Mouse (Mus musculus): ENCODE data around the gene Sorcs3.

The Sorcs3 gene

GRCm38 (mm10) chr19:48205929-48206814, at the start of gene Sorcs3:
Gene Sorcs3 (plus strand): TSS chr19:48206025.
- peak; percentile 68 for DNase-seq (ENCODE audit: low spot score)

GRCm38 (mm10) chr19:48165341-48165740, 40.5 kb upstream of the Sorcs3 start:
- DNase-seq (ENCODE audit: low spot score) = no peak

- no peak for DNase-seq (ENCODE audit: low spot score)
Measured at GRCm38 (mm10) chr19:48167110-48167509, 38.7 kb upstream of the Sorcs3 start.

- DNase-seq (ENCODE audit: low spot score) = peak; percentile 55
Measured at GRCm38 (mm10) chr19:48168284-48168683, 37.5 kb upstream of the Sorcs3 start.

- DNase-seq (ENCODE audit: low spot score) = peak; percentile 7
Measured at GRCm38 (mm10) chr19:48174717-48175116, 31.1 kb upstream of the Sorcs3 start.

GRCm38 (mm10) chr19:48203928-48204470, 1.8 kb upstream of the Sorcs3 start:
- peak; percentile 83 for DNase-seq (ENCODE audit: low spot score)

- DNase-seq (ENCODE audit: low spot score) = no peak
Measured at GRCm38 (mm10) chr19:48204476-48204875, 1.3 kb upstream of the Sorcs3 start.

GRCm38 (mm10) chr19:48204892-48205761, 698 bp upstream of the Sorcs3 start:
- DNase-seq (ENCODE audit: low spot score) = peak; percentile 59

GRCm38 (mm10) chr19:48206861-48207730, 1.3 kb downstream of the Sorcs3 start:
- DNase-seq (ENCODE audit: low spot score) = peak; percentile 34

- peak; percentile 69 for DNase-seq (ENCODE audit: low spot score)
Measured at GRCm38 (mm10) chr19:48207731-48208370, 2.0 kb downstream of the Sorcs3 start.

GRCm38 (mm10) chr19:48215379-48215778, 9.6 kb downstream of the Sorcs3 start:
- DNase-seq (ENCODE audit: low spot score) = no peak

- DNase-seq (ENCODE audit: low spot score) = no peak
Measured at GRCm38 (mm10) chr19:48237786-48238372, 32.1 kb downstream of the Sorcs3 start.

GRCm38 (mm10) chr19:48238391-48238790, 32.6 kb downstream of the Sorcs3 start:
- no peak for DNase-seq (ENCODE audit: low spot score)

GRCm38 (mm10) chr19:48240960-48241359, 35.1 kb downstream of the Sorcs3 start:
- DNase-seq (ENCODE audit: low spot score) = peak; percentile 69

- DNase-seq (ENCODE audit: low spot score) = no peak
Measured at GRCm38 (mm10) chr19:48244036-48244435, 38.2 kb downstream of the Sorcs3 start.

- peak; percentile 64 for DNase-seq (ENCODE audit: low spot score)
Measured at GRCm38 (mm10) chr19:48259223-48259622, 53.4 kb downstream of the Sorcs3 start.

- DNase-seq (ENCODE audit: low spot score) = no peak
Measured at GRCm38 (mm10) chr19:48260671-48261070, 54.8 kb downstream of the Sorcs3 start.

- DNase-seq (ENCODE audit: low spot score) = peak; percentile 31
Measured at GRCm38 (mm10) chr19:48263750-48264149, 57.9 kb downstream of the Sorcs3 start.

- DNase-seq (ENCODE audit: low spot score) = no peak
Measured at GRCm38 (mm10) chr19:48280273-48280672, 74.4 kb downstream of the Sorcs3 start.

GRCm38 (mm10) chr19:48282250-48282649, 76.4 kb downstream of the Sorcs3 start:
- DNase-seq (ENCODE audit: low spot score) = no peak

- no peak for DNase-seq (ENCODE audit: low spot score)
Measured at GRCm38 (mm10) chr19:48283217-48283616, 77.4 kb downstream of the Sorcs3 start.

All from embryo, embryonic 10.5 days (tissue).